Comparison of ENCODE assay signal across 9 mouse cellular contexts in the genomic region with DNA sequence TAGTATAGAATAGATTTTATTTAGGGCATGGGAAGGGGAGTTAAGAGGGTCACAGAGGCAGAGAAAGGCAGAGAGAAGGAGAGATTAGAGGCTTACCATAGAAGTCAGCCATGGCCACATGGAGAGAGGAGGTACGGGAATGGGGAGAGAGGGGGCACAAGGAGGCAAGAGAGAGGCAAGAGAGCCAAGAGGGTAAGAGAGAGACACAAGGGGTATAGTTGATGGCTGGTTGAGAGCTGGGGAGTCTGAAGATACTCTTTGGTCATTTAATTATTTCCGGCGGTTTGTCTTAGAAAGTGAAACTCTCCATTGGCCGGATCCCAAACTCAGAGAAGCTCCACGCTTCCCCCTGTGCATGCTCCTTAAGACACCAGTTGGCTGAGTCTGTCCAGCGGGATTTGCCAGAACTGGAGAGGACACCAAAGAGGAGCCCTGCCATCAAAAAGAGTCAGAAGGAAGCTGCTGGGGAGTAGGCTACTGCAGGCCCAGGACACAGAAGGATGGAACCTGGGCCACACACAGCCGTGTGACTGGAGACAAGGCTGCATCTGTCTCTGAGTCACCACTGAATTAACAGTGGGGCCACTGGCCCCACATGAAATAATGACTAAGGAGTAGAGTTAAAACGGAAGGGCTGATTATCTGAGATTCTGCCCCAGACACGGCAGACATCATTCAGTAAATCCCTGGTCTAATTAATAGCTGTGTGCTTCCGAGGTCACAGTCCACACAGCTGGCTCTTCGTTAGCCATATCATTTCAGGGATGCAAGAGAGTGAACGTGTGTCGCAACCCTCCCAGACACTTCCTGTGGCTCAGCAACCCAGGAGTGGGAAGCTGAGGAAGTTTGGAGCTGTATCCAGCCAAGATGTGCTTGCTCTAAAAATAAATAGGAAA. TPM values are rescaled to one million over a fixed set of nuclear protein-coding genes. Genes with fewer than 3 reads are reported as not detected.
A peak's percentile ranks its signal among the peaks of the same experiment; 100 is the strongest.
DNase-seq lines count a peak whose midpoint lies in the region; ATAC-seq and TF ChIP-seq lines count a peak whose summit lies in the region.
"Had no signal": no experiment of that assay in that cellular context is flagged by ENCODE, and none has a peak within 500 bp of the region (broad histone marks: within the 10 kb centered on the region; RNA-seq: fewer than 3 reads in every experiment).

No protein-coding gene starts in this region.

- no peaks in the 10 kb centered on the region for H3K36me3 ChIP-seq in heart, adult 2 months (ENCODE audit: control insufficient read depth, insufficient read depth, low read length)
- H3K36me3 ChIP-seq in heart, embryonic 11.5 days (ENCODE audit: control insufficient read depth, insufficient read depth, low read length), result no peaks in the 10 kb centered on the region
- H3K36me3 ChIP-seq in forebrain, embryonic 12.5 days (replicated peaks), result no peaks in the 10 kb centered on the region
- no peaks in the 10 kb centered on the region for H3K36me3 ChIP-seq in kidney, adult 2 months (ENCODE audit: control insufficient read depth, insufficient read depth, low read length)
- no peaks in the 10 kb centered on the region for H3K36me3 ChIP-seq in midbrain, embryonic 13.5 days

- no peaks in the 10 kb centered on the region for H3K27me3 ChIP-seq in heart, adult 2 months (ENCODE audit: control insufficient read depth, insufficient read depth, low read length)
- no peaks in the 10 kb centered on the region for H3K27me3 ChIP-seq in heart, embryonic 11.5 days (ENCODE audit: control insufficient read depth, insufficient read depth, low read length)
- peaks cover 14% of the 10 kb centered on the region; the same call in 1 of the 2 replicates for H3K27me3 ChIP-seq in forebrain, embryonic 12.5 days
- no peaks in the 10 kb centered on the region for H3K27me3 ChIP-seq in kidney, adult 2 months (replicated peaks; ENCODE audit: control insufficient read depth, insufficient read depth, low read length)
- H3K27me3 ChIP-seq in midbrain, embryonic 13.5 days, result no peaks in the 10 kb centered on the region
- H3K27me3 ChIP-seq in cerebellum, adult 2 months (ENCODE audit: control insufficient read depth, insufficient read depth, low read length), result no peaks in the 10 kb centered on the region
- H3K27me3 ChIP-seq: Patski had no signal

- 0 out of 2 replicates have a peak overlapping the region, but pooled peaks have one; percentile 5 for H3K27ac ChIP-seq in heart, adult 2 months
- no peak overlapping the region for H3K27ac ChIP-seq in heart, embryonic 11.5 days (ENCODE audit: low read depth, low read length)
- 0 out of 2 replicates have a peak overlapping the region, but pooled peaks have one; percentile 8 for H3K27ac ChIP-seq in forebrain, embryonic 12.5 days
- H3K27ac ChIP-seq in kidney, adult 2 months (ENCODE audit: insufficient read depth, low read depth, low read length), result peak overlapping the region; percentile 37; the same call in 1 of the 2 replicates
- H3K27ac ChIP-seq in midbrain, embryonic 13.5 days, result peak overlapping the region; percentile 58
- no peak overlapping the region for H3K27ac ChIP-seq in cerebellum, adult 2 months (ENCODE audit: insufficient read depth, low read length)

- TF ChIP-seq POLR2A in heart, adult 2 months (IDR thresholded peaks at IDR 0.05; ENCODE audit: insufficient read depth, low read depth, low read length), result no peak
- no peak for TF ChIP-seq POLR2A in kidney, adult 2 months (IDR thresholded peaks at IDR 0.05; ENCODE audit: low read depth, low read length)
- no peak for TF ChIP-seq POLR2A in cerebellum, adult 2 months (IDR thresholded peaks at IDR 0.05; ENCODE audit: borderline replicate concordance, insufficient read depth, low read length)

- H3K4me3 ChIP-seq in heart, adult 2 months, result no peak overlapping the region
- H3K4me3 ChIP-seq in heart, embryonic 11.5 days (ENCODE audit: low read depth, low read length), result no peak overlapping the region
- H3K4me3 ChIP-seq in forebrain, embryonic 12.5 days (replicated peaks), result no peak overlapping the region
- H3K4me3 ChIP-seq in kidney, adult 2 months (ENCODE audit: insufficient read depth, low read depth, low read length), result no peak overlapping the region
- H3K4me3 ChIP-seq in midbrain, embryonic 13.5 days (replicated peaks), result no peak overlapping the region
- H3K4me3 ChIP-seq in cerebellum, adult 2 months (replicated peaks; ENCODE audit: insufficient read depth, low read depth, low read length), result no peak overlapping the region

- 25% methylated on average over 13 of the region's 13 CpGs for WGBS in heart, adult 2 months
- WGBS in heart, embryonic 11.5 days (ENCODE audit: insufficient replicate concordance), result 63% methylated on average over 13 of the region's 13 CpGs
- WGBS in forebrain, embryonic 12.5 days, result 41% methylated on average over 13 of the region's 13 CpGs
- 56% methylated on average over 13 of the region's 13 CpGs for WGBS in kidney, adult 2 months
- 44% methylated on average over 13 of the region's 13 CpGs for WGBS in midbrain, embryonic 13.5 days
- 30% methylated on average over 13 of the region's 13 CpGs for WGBS in cerebellum, adult 2 months

- TF ChIP-seq EP300 in heart, adult 2 months (IDR thresholded peaks at IDR 0.05; ENCODE audit: insufficient read depth, low read depth, low read length), result no peak

- peak; percentile 47 to 58 for DNase-seq in heart, adult 2 months
- DNase-seq in kidney, adult 2 months, result peak; percentile 60
- no peak for DNase-seq in spleen, postnatal 36 days (ENCODE audit: low spot score in 2 of 2)
- no peak for DNase-seq in cerebellum, adult 2 months
- DNase-seq in left cerebral cortex, postnatal 36 days (ENCODE audit: low spot score in 2 of 2), result no peak

- intact Hi-C loops in heart, adult 2 months (cut with DNase I), result no loop called here
- intact Hi-C loops in left cerebral cortex, postnatal 36 days (cut with DNase I), result no loop called here

- H3K9me3 ChIP-seq in heart, embryonic 11.5 days (replicated peaks; ENCODE audit: control insufficient read depth, low read length), result no peaks in the 10 kb centered on the region
- no peaks in the 10 kb centered on the region for H3K9me3 ChIP-seq in forebrain, embryonic 12.5 days
- no peaks in the 10 kb centered on the region for H3K9me3 ChIP-seq in midbrain, embryonic 13.5 days

- TF ChIP-seq CTCF in heart, adult 2 months (IDR thresholded peaks at IDR 0.05), result no peak
- TF ChIP-seq CTCF in kidney, adult 2 months (conservative IDR thresholded peaks at IDR 0.05; ENCODE audit: insufficient read depth, insufficient read length, low read depth, low read length), result no peak
- TF ChIP-seq CTCF in cerebellum, adult 2 months (IDR thresholded peaks at IDR 0.05; ENCODE audit: borderline replicate concordance, insufficient read depth, low read depth, low read length), result no peak

- H3K4me2 ChIP-seq in heart, embryonic 11.5 days, result no peak overlapping the region
- peak overlapping the region; percentile 21; the same call in 1 of the 2 replicates for H3K4me2 ChIP-seq in forebrain, embryonic 12.5 days
- no peak overlapping the region; the same call in 1 of the 2 replicates for H3K4me2 ChIP-seq in midbrain, embryonic 13.5 days (replicated peaks)

- H3K4me1 ChIP-seq in heart, adult 2 months (ENCODE audit: control insufficient read depth, insufficient read depth, low read length), result peaks cover 9% of the 10 kb centered on the region
- H3K4me1 ChIP-seq in heart, embryonic 11.5 days (ENCODE audit: control insufficient read depth, insufficient read depth, low read length), result peaks cover 9% of the 10 kb centered on the region
- H3K4me1 ChIP-seq in forebrain, embryonic 12.5 days, result peaks cover 23% of the 10 kb centered on the region
- H3K4me1 ChIP-seq in kidney, adult 2 months (ENCODE audit: control insufficient read depth, insufficient read depth, low read length), result no peaks in the 10 kb centered on the region
- H3K4me1 ChIP-seq in midbrain, embryonic 13.5 days (replicated peaks), result peaks cover 21% of the 10 kb centered on the region
- no peaks in the 10 kb centered on the region; the same call in 1 of the 2 replicates for H3K4me1 ChIP-seq in cerebellum, adult 2 months (ENCODE audit: control insufficient read depth, insufficient read depth, low read length)

- no peak overlapping the region for H3K9ac ChIP-seq in heart, adult 2 months (ENCODE audit: low read depth, low read length)
- no peak overlapping the region for H3K9ac ChIP-seq in heart, embryonic 11.5 days (ENCODE audit: low read depth, low read length)
- H3K9ac ChIP-seq in forebrain, embryonic 12.5 days, result no peak overlapping the region
- no peak overlapping the region for H3K9ac ChIP-seq in midbrain, embryonic 13.5 days (replicated peaks)

- no peak for ATAC-seq in heart, embryonic 11.5 days (replicated peaks; ENCODE audit: insufficient number of reproducible peaks, low FRiP score, low TSS enrichment)
- ATAC-seq in forebrain, embryonic 12.5 days (ENCODE audit: low FRiP score), result no peak; the same call in 1 of the 2 replicates
- peak; percentile 34; the same call in 1 of the 2 replicates for ATAC-seq in midbrain, embryonic 13.5 days
- ATAC-seq: Patski had no signal

- no peaks in the 10 kb centered on the region for H3K79me2 ChIP-seq in heart, adult 2 months (replicated peaks; ENCODE audit: control insufficient read depth, insufficient read depth, low read length)

RNA-seq across cellular contexts. Expression of a gene that starts 24.2 kb away (rescaled TPM):
- total RNA-seq in heart, adult 2 months (2021), result under 1 TPM in 1 of 2 experiments, not detected in 1; 0.18 TPM
- 0.04 and 0.12 TPM in 2 replicates for polyA plus RNA-seq in heart, adult 2 months (2012; rRNA removed)
- polyA plus RNA-seq in heart, embryonic 11.5 days (2014; fragmentation: Nextera tagmentation; extraction: Ambion mirVana), result 0.06 TPM in 1 of 2 replicates, not detected in the other
- 0.22 and 0.29 TPM in 2 replicates for polyA plus RNA-seq in forebrain, embryonic 12.5 days (2016; fragmentation: Nextera tagmentation; extraction: Ambion mirVana)
- 0.12 and 0.17 TPM in 2 replicates for polyA plus RNA-seq in kidney, adult 2 months (2012; rRNA removed)
- 0.07 and 0.13 TPM in 2 replicates for polyA plus RNA-seq in midbrain, embryonic 13.5 days (2015; fragmentation: Nextera tagmentation; extraction: Ambion mirVana)
- 0.15 TPM in 1 of 2 replicates, not detected in the other for polyA plus RNA-seq in cerebellum, adult 2 months (2012; rRNA removed)
- 1 to 10 TPM in 1 of 2 experiments, under 1 TPM in 1; 0.52 to 1.0 TPM for total RNA-seq in left cerebral cortex, postnatal 36 days (2021)

Comparison
In these comparisons a context has a peak if more than half of its experiments do, and no peak if none do; other contexts are left out.
1. H3K27ac ChIP-seq: peak in heart, adult 2 months (single experiment), forebrain, embryonic 12.5 days (single experiment), kidney, adult 2 months (single experiment) and midbrain, embryonic 13.5 days (single experiment); none in heart, embryonic 11.5 days (single experiment) and cerebellum, adult 2 months (single experiment).
2. DNase-seq: peak in heart, adult 2 months (2 of 2) and kidney, adult 2 months (single experiment); none in spleen, postnatal 36 days (0 of 2), cerebellum, adult 2 months (0 of 2) and left cerebral cortex, postnatal 36 days (0 of 2).